Mouse (Mus musculus): ENCODE results near the gene Pstk.

GRCm38 (mm10) chr7:131411941-131412270 lies 41.0 kb downstream of the Pstk start:
- TF ChIP-seq CTCF (IDR thresholded peaks at IDR 0.05; ENCODE audit: borderline replicate concordance, extremely low read depth, insufficient read depth, insufficient read length): no peak
- TF ChIP-seq POLR2A (IDR thresholded peaks at IDR 0.05; ENCODE audit: borderline replicate concordance, extremely low read depth, insufficient read depth, insufficient read length, poor library complexity, severe bottlenecking): no peak
